Mouse (Mus musculus) embryonic fibroblast, embryonic 13.5 days (primary cell): ENCODE measurements around the gene Nacc2.

Experiments used
- CTCF ChIP-seq: IDR thresholded peaks from 2 replicates; pipeline ENCODE4 v1.5.1; 2011; ENCODE audit warnings: mild to moderate bottlenecking, control low read depth, low read length, moderate library complexity, borderline replicate concordance; ENCODE audit not compliant: insufficient read depth
- POLR2A ChIP-seq: IDR thresholded peaks from 2 replicates; pipeline ENCODE4 v1.6.1; 2011; ENCODE audit warnings: low read depth, mild to moderate bottlenecking, control low read depth, low read length, moderate library complexity

- TF ChIP-seq CTCF = no peak
- TF ChIP-seq POLR2A = no peak
Observed at GRCm38 (mm10) chr2:26100296-26100695, 22.7 kb downstream of the Nacc2 start.
